Mouse (Mus musculus): ENCODE measurements around the gene Smyd3.

- no peak for TF ChIP-seq POLR2A (IDR thresholded peaks at IDR 0.05; ENCODE audit: borderline replicate concordance, low read depth, low read length)
- no peak for TF ChIP-seq CTCF (IDR thresholded peaks at IDR 0.05; ENCODE audit: low read depth, low read length)
Measured at GRCm38 (mm10) chr1:179012273-179012672, 505.6 kb downstream of the Smyd3 start.

Measured in bone marrow macrophage, adult 2 months (primary cell).